Mouse (Mus musculus) myocyte (in vitro differentiated cells): ENCODE data around the gene Dnm2. TPM values are rescaled to one million over a fixed set of nuclear protein-coding genes. Genes with fewer than 3 reads are reported as not detected.

Source experiments
- H3K27me3 ChIP-seq: one replicate; pipeline ENCODE4 v1.6.1; 2011; ENCODE audit not compliant: control insufficient read depth, insufficient read depth, insufficient read length
- H3K36me3 ChIP-seq: one replicate; pipeline ENCODE4 v1.6.1; 2011; ENCODE audit not compliant: control insufficient read depth, insufficient read depth
- H3K4me2 ChIP-seq: one replicate; pipeline ENCODE4 v1.6.1; 2011; ENCODE audit warnings: low read depth, control low read depth
- H3K4me3 ChIP-seq: one replicate; pipeline ENCODE4 v1.5.1; 2011; ENCODE audit warnings: mild to moderate bottlenecking, control low read depth, moderate library complexity
- H3K79me2 ChIP-seq: one replicate; pipeline ENCODE4 v1.6.1; 2011; ENCODE audit not compliant: control insufficient read depth, insufficient read depth
- H3ac ChIP-seq: one replicate; pipeline ENCODE4 v1.6.1; 2011; ENCODE audit not compliant: control insufficient read depth, insufficient read length
- CEBPB ChIP-seq: IDR thresholded peaks from 2 replicates; pipeline ENCODE4 v1.6.1; 2011; ENCODE audit warnings: mild to moderate bottlenecking, moderate library complexity; ENCODE audit not compliant: poor library complexity, insufficient read depth, severe bottlenecking
- E2F4 ChIP-seq: IDR thresholded peaks from one replicate; pipeline ENCODE4 v1.6.1; 2011; ENCODE audit warnings: mild to moderate bottlenecking, control low read depth, moderate library complexity; ENCODE audit not compliant: insufficient read depth
- MAX ChIP-seq: IDR thresholded peaks from one replicate; pipeline ENCODE4 v1.6.1; 2011; ENCODE audit warnings: low read depth, mild to moderate bottlenecking, control low read depth
- MYOD1 ChIP-seq, 3 experiments: IDR thresholded peaks; one replicate each; pipeline ENCODE4 v1.6.1; 2011; ENCODE audit warnings: control low read depth in 2 of 3, low read depth in 2 of 3, mild to moderate bottlenecking in 2 of 3, moderate library complexity in 1 of 3; ENCODE audit not compliant: insufficient read length in 2 of 3, control insufficient read depth in 1 of 3
- MYOG ChIP-seq, 3 experiments: IDR thresholded peaks; one replicate each; pipeline ENCODE4 v1.6.1; 2011; ENCODE audit warnings: control low read depth in 2 of 3, low read depth in 2 of 3, mild to moderate bottlenecking in 2 of 3; ENCODE audit not compliant: insufficient read length in 2 of 3, control insufficient read depth in 1 of 3, insufficient read depth in 1 of 3
- POLR2A ChIP-seq: IDR thresholded peaks from one replicate; pipeline ENCODE4 v1.6.1; 2011; ENCODE audit warnings: low read depth, mild to moderate bottlenecking, control low read depth, moderate library complexity; ENCODE audit not compliant: insufficient read length
- POLR2AphosphoS2 ChIP-seq: IDR thresholded peaks from one replicate; pipeline ENCODE4 v1.6.1; 2011; ENCODE audit warnings: low read depth, control low read depth; ENCODE audit not compliant: insufficient read length
- REST ChIP-seq: IDR thresholded peaks from one replicate; pipeline ENCODE4 v1.6.1; 2011; ENCODE audit warnings: mild to moderate bottlenecking, control low read depth, moderate library complexity; ENCODE audit not compliant: insufficient read depth, insufficient read length
- SRF ChIP-seq: IDR thresholded peaks from one replicate; pipeline ENCODE4 v1.6.1; 2011; ENCODE audit warnings: low read depth; ENCODE audit not compliant: control insufficient read depth, insufficient read length
- TCF12 ChIP-seq: IDR thresholded peaks from one replicate; pipeline ENCODE4 v1.6.1; 2011; ENCODE audit warnings: mild to moderate bottlenecking, control low read depth; ENCODE audit not compliant: poor library complexity, insufficient read depth, severe bottlenecking
- TCF3 ChIP-seq: IDR thresholded peaks from one replicate; pipeline ENCODE4 v1.6.1; 2011; ENCODE audit warnings: low read depth, control low read depth; ENCODE audit not compliant: insufficient read length
- USF1 ChIP-seq: IDR thresholded peaks from one replicate; pipeline ENCODE4 v1.6.1; 2011; ENCODE audit warnings: low read depth, mild to moderate bottlenecking, control low read depth, moderate library complexity
- polyA plus RNA-seq: library from polyadenylated mRNA; unstranded; fragments of >200 nt; fragmentation: generic; extraction: Trizol; gene quantifications from one replicate; pipeline ENCODE4 v1.2.1, GENCODE M21; 2012; ENCODE audit warnings: missing spikeins

The Dnm2 gene
- polyA plus RNA-seq, 1 experiment = 157 TPM

- H3K27me3 ChIP-seq = no peaks in the 10 kb centered on the region
- TF ChIP-seq TCF3 (no peak), TCF12 (no peak), MYOG (IDR thresholded peaks at IDR 0.05; ENCODE audit: control insufficient read depth in 1 of 3, insufficient read depth in 1 of 3, insufficient read length in 2 of 3, low read depth in 2 of 3) (no peak), USF1 (no peak), E2F4 (no peak), POLR2AphosphoS2 (no peak), REST (no peak), CEBPB (no peak), POLR2A (no peak), SRF (no peak), MAX (no peak), MYOD1 (IDR thresholded peaks at IDR 0.05; ENCODE audit: control insufficient read depth in 1 of 3, insufficient read length in 2 of 3, low read depth in 2 of 3) (no peak)
- H3K4me2 ChIP-seq = peak overlapping the region; percentile 85
- H3K4me3 ChIP-seq = no peak overlapping the region
- H3ac ChIP-seq = no peak overlapping the region
- no peaks in the 10 kb centered on the region for H3K79me2 ChIP-seq
- peaks cover 18% of the 10 kb centered on the region for H3K36me3 ChIP-seq
These were observed 73.0 kb downstream of the Dnm2 start for GRCm38 (mm10) chr9:21497664-21498063.

- peaks cover 18% of the 10 kb centered on the region for H3K36me3 ChIP-seq
- H3K4me3 ChIP-seq = no peak overlapping the region
- no peak overlapping the region for H3ac ChIP-seq
- H3K4me2 ChIP-seq = no peak overlapping the region
- no peaks in the 10 kb centered on the region for H3K79me2 ChIP-seq
- TF ChIP-seq POLR2AphosphoS2 (peak; percentile 53), CEBPB (no peak)
- H3K27me3 ChIP-seq = no peaks in the 10 kb centered on the region
These were observed 73.7 kb downstream of the Dnm2 start for GRCm38 (mm10) chr9:21498284-21498902.

- H3K36me3 ChIP-seq = peaks cover 12% of the 10 kb centered on the region
- no peaks in the 10 kb centered on the region for H3K27me3 ChIP-seq
- H3K4me2 ChIP-seq = no peak overlapping the region
- no peak overlapping the region for H3K4me3 ChIP-seq
- H3K79me2 ChIP-seq = no peaks in the 10 kb centered on the region
- no peak overlapping the region for H3ac ChIP-seq
- TF ChIP-seq CEBPB (no peak), POLR2AphosphoS2 (peak; percentile 47)
These were observed 78.6 kb downstream of the Dnm2 start for GRCm38 (mm10) chr9:21503352-21503751.

- H3K27me3 ChIP-seq = no peaks in the 10 kb centered on the region
- no peak overlapping the region for H3K4me2 ChIP-seq
- no peaks in the 10 kb centered on the region for H3K36me3 ChIP-seq
- peaks cover 6% of the 10 kb centered on the region for H3K79me2 ChIP-seq
- no peak for TF ChIP-seq MYOG (IDR thresholded peaks at IDR 0.05; ENCODE audit: control insufficient read depth in 1 of 3, insufficient read depth in 1 of 3, insufficient read length in 2 of 3, low read depth in 2 of 3)
- no peak for TF ChIP-seq MAX
- TF ChIP-seq TCF12 = no peak
- no peak for TF ChIP-seq CEBPB
- no peak for TF ChIP-seq REST
- TF ChIP-seq TCF3 = no peak
- TF ChIP-seq POLR2A = peak; percentile 23
- TF ChIP-seq E2F4 = no peak
- peak; percentile 71 for TF ChIP-seq POLR2AphosphoS2
- TF ChIP-seq SRF = no peak
- no peak for TF ChIP-seq MYOD1 (IDR thresholded peaks at IDR 0.05; ENCODE audit: control insufficient read depth in 1 of 3, insufficient read length in 2 of 3, low read depth in 2 of 3)
- no peak for TF ChIP-seq USF1
- no peak overlapping the region for H3ac ChIP-seq
- H3K4me3 ChIP-seq = no peak overlapping the region
These were observed 81.1 kb downstream of the Dnm2 start for GRCm38 (mm10) chr9:21505767-21506166.

GRCm38 (mm10) chr9:21507753-21508430 is 83.2 kb downstream of the Dnm2 start:
- no peak overlapping the region for H3ac ChIP-seq
- TF ChIP-seq POLR2A (peak; percentile 37), CEBPB (no peak), MAX (no peak), REST (no peak), USF1 (no peak), POLR2AphosphoS2 (peak; percentile 78), MYOD1 (IDR thresholded peaks at IDR 0.05; ENCODE audit: control insufficient read depth in 1 of 3, insufficient read length in 2 of 3, low read depth in 2 of 3) (no peak)
- no peaks in the 10 kb centered on the region for H3K36me3 ChIP-seq
- peaks cover 6% of the 10 kb centered on the region for H3K79me2 ChIP-seq
- H3K4me2 ChIP-seq = no peak overlapping the region
- no peak overlapping the region for H3K4me3 ChIP-seq
- no peaks in the 10 kb centered on the region for H3K27me3 ChIP-seq
